Comparison of ENCODE assay signal across 8 mouse cellular contexts in genomic region chr2:33131500-33132092, GRCm38 (mm10). TPM values are rescaled to one million over a fixed set of nuclear protein-coding genes. Genes with fewer than 3 reads are reported as not detected.
A peak's percentile ranks its signal among the peaks of the same experiment; 100 is the strongest.
DNase-seq lines count a peak whose midpoint lies in the region; ATAC-seq and TF ChIP-seq lines count a peak whose summit lies in the region.

Gene Garnl3 (minus strand): TSS chr2:33131654.

- H3K27ac ChIP-seq in heart, embryonic 10.5 days = peak within 1 kb of the TSS; percentile 88
- H3K27ac ChIP-seq in kidney, embryonic 14.5 days (ENCODE audit: low read depth, low read length) = no peak within 1 kb of the TSS
- H3K27ac ChIP-seq in limb, embryonic 15.5 days = peak within 1 kb of the TSS; percentile 57
- peak within 1 kb of the TSS; percentile 38; the same call in 1 of the 2 replicates for H3K27ac ChIP-seq in midbrain, embryonic 16.5 days (ENCODE audit: low read length)
- peak within 1 kb of the TSS; percentile 61 for H3K27ac ChIP-seq in stomach, postnatal 0 days (replicated peaks)

- peaks cover 32% of the 10 kb centered on the region for H3K4me1 ChIP-seq in heart, embryonic 10.5 days
- H3K4me1 ChIP-seq in kidney, embryonic 14.5 days (ENCODE audit: control insufficient read depth, insufficient read depth, low read length) = peaks cover 6% of the 10 kb centered on the region; the same call in 1 of the 2 replicates
- peaks cover 21% of the 10 kb centered on the region for H3K4me1 ChIP-seq in limb, embryonic 15.5 days
- peaks cover 13% of the 10 kb centered on the region for H3K4me1 ChIP-seq in midbrain, embryonic 16.5 days (ENCODE audit: control insufficient read depth, insufficient read depth, low read length)
- H3K4me1 ChIP-seq in stomach, postnatal 0 days (replicated peaks; ENCODE audit: control insufficient read depth, insufficient read depth) = 0 out of 2 replicates have a peak, but pooled peaks cover 3% of the 10 kb centered on the region

- TF ChIP-seq EP300 in stomach, postnatal 0 days (optimal IDR thresholded peaks at IDR 0.05) = no peak

- peaks cover 30% of the 10 kb centered on the region for H3K27me3 ChIP-seq in heart, embryonic 10.5 days (ENCODE audit: insufficient read depth, poor library complexity, severe bottlenecking)
- peaks cover 4% of the 10 kb centered on the region; the same call in 1 of the 2 replicates for H3K27me3 ChIP-seq in kidney, embryonic 14.5 days (ENCODE audit: control insufficient read depth, insufficient read depth, low read length)
- H3K27me3 ChIP-seq in limb, embryonic 15.5 days = peaks cover 23% of the 10 kb centered on the region
- H3K27me3 ChIP-seq in midbrain, embryonic 16.5 days (ENCODE audit: control insufficient read depth, insufficient read depth, low read depth, low read length) = no peaks in the 10 kb centered on the region
- no peaks in the 10 kb centered on the region for H3K27me3 ChIP-seq in stomach, postnatal 0 days (ENCODE audit: control insufficient read depth, insufficient read depth, low read length)

- no peaks in the 10 kb centered on the region for H3K36me3 ChIP-seq in heart, embryonic 10.5 days
- H3K36me3 ChIP-seq in kidney, embryonic 14.5 days (ENCODE audit: control insufficient read depth, insufficient read depth, low read length) = no peaks in the 10 kb centered on the region
- H3K36me3 ChIP-seq in limb, embryonic 15.5 days = no peaks in the 10 kb centered on the region
- no peaks in the 10 kb centered on the region for H3K36me3 ChIP-seq in midbrain, embryonic 16.5 days (ENCODE audit: control insufficient read depth, insufficient read depth, low read length)
- no peaks in the 10 kb centered on the region for H3K36me3 ChIP-seq in stomach, postnatal 0 days (ENCODE audit: control insufficient read depth, insufficient read depth, low read length)

- peak; percentile 78 for DNase-seq in A20 (ENCODE audit: low read depth, low spot score)
- peak; percentile 84 to 90 for DNase-seq in adrenal gland, adult (ENCODE audit: inconsistent age in 2 of 2, low spot score in 1 of 2)
- DNase-seq in embryo, embryonic 11.5 days (ENCODE audit: low read depth, low spot score) = peak; percentile 44
- DNase-seq in heart, embryonic 10.5 days (ENCODE audit: low spot score) = peak; percentile 89
- DNase-seq in stomach, postnatal 0 days (ENCODE audit: low spot score) = peak; percentile 69

- under 1% methylated on average over 22 of the region's 22 CpGs for WGBS in heart, embryonic 10.5 days
- under 1% methylated on average over 22 of the region's 22 CpGs for WGBS in kidney, embryonic 14.5 days
- WGBS in limb, embryonic 15.5 days = under 1% methylated on average over 22 of the region's 22 CpGs
- WGBS in midbrain, embryonic 16.5 days = under 1% methylated on average over 22 of the region's 22 CpGs
- WGBS in stomach, postnatal 0 days = under 1% methylated on average over 22 of the region's 22 CpGs

- peak within 1 kb of the TSS; percentile 81 for H3K4me2 ChIP-seq in kidney, embryonic 14.5 days (replicated peaks; ENCODE audit: low read depth, low read length)
- H3K4me2 ChIP-seq in limb, embryonic 15.5 days = peak within 1 kb of the TSS; percentile 99
- H3K4me2 ChIP-seq in midbrain, embryonic 16.5 days (ENCODE audit: low read length) = peak within 1 kb of the TSS; percentile 93
- peak within 1 kb of the TSS; percentile 98 for H3K4me2 ChIP-seq in stomach, postnatal 0 days (replicated peaks; ENCODE audit: low read depth)

- no peak within 1 kb of the TSS; the same call in 1 of the 2 replicates for H3K9ac ChIP-seq in kidney, embryonic 14.5 days (ENCODE audit: low read depth, low read length)
- H3K9ac ChIP-seq in limb, embryonic 15.5 days = 0 out of 2 replicates have a peak within 1 kb of the TSS, but pooled peaks have one; percentile 17
- H3K9ac ChIP-seq in midbrain, embryonic 16.5 days (ENCODE audit: low read depth, low read length) = peak within 1 kb of the TSS; percentile 88
- peak within 1 kb of the TSS; percentile 51 for H3K9ac ChIP-seq in stomach, postnatal 0 days (ENCODE audit: low read length)

- peak; percentile 83 for TF ChIP-seq CTCF in stomach, postnatal 0 days (IDR thresholded peaks at IDR 0.05; ENCODE audit: low read depth)

- H3K4me3 ChIP-seq in heart, embryonic 10.5 days = peak within 1 kb of the TSS; percentile 85
- peak within 1 kb of the TSS; percentile 56 for H3K4me3 ChIP-seq in kidney, embryonic 14.5 days (ENCODE audit: low read length)
- peak within 1 kb of the TSS; percentile 76 for H3K4me3 ChIP-seq in limb, embryonic 15.5 days
- H3K4me3 ChIP-seq in midbrain, embryonic 16.5 days (ENCODE audit: low read depth, low read length) = peak within 1 kb of the TSS; percentile 67
- peak within 1 kb of the TSS; percentile 63 for H3K4me3 ChIP-seq in stomach, postnatal 0 days (ENCODE audit: low read depth, low read length)

- no peaks in the 10 kb centered on the region for H3K9me3 ChIP-seq in heart, embryonic 10.5 days
- no peaks in the 10 kb centered on the region for H3K9me3 ChIP-seq in kidney, embryonic 14.5 days (ENCODE audit: control insufficient read depth, low read length)
- no peaks in the 10 kb centered on the region for H3K9me3 ChIP-seq in limb, embryonic 15.5 days
- no peaks in the 10 kb centered on the region for H3K9me3 ChIP-seq in midbrain, embryonic 16.5 days (replicated peaks; ENCODE audit: control insufficient read depth, low read length, poor library complexity, severe bottlenecking)
- H3K9me3 ChIP-seq in stomach, postnatal 0 days (ENCODE audit: control insufficient read depth, low read length) = no peaks in the 10 kb centered on the region

- peak; percentile 10; the same call in 1 of the 2 replicates for ATAC-seq in kidney, embryonic 14.5 days (ENCODE audit: low FRiP score, low TSS enrichment)
- no peak for ATAC-seq in limb, embryonic 15.5 days (ENCODE audit: insufficient number of reproducible peaks, low FRiP score, low TSS enrichment, low read depth)
- ATAC-seq in midbrain, embryonic 16.5 days = peak; percentile 64
- peak; percentile 0 for ATAC-seq in stomach, postnatal 0 days (ENCODE audit: low FRiP score, low TSS enrichment)

RNA-seq across cellular contexts. Expression of gene Garnl3, which starts in this region (rescaled TPM):
- 10.5 and 13.3 TPM in 2 replicates for polyA plus RNA-seq in heart, embryonic 10.5 days (2016; fragmentation: Nextera tagmentation; extraction: Ambion mirVana)
- polyA plus RNA-seq in kidney, embryonic 14.5 days (2014; fragmentation: Nextera tagmentation; extraction: Ambion mirVana) = 11.6 and 12.1 TPM in 2 replicates
- 8.5 and 8.8 TPM in 2 replicates for polyA plus RNA-seq in limb, embryonic 15.5 days (2015; fragmentation: Nextera tagmentation; extraction: Ambion mirVana)
- polyA plus RNA-seq in midbrain, embryonic 16.5 days (2015; fragmentation: Nextera tagmentation; extraction: Ambion mirVana) = 71.6 and 75.8 TPM in 2 replicates
- 5.6 and 6.7 TPM in 2 replicates for polyA plus RNA-seq in stomach, postnatal 0 days (2015; fragmentation: Nextera tagmentation; extraction: Ambion mirVana)
